Mouse (Mus musculus) small intestine, adult 10 weeks (tissue): ENCODE results near the gene AU022252. TPM values are rescaled to one million over a fixed set of nuclear protein-coding genes. Genes with fewer than 3 reads are reported as not detected.

Experiments
- polyA plus RNA-seq: library from polyadenylated mRNA; stranded (reverse); fragments of 350-450 nt; fragmentation: Illumina TruSeq; extraction: RNeasy Lipid Tissue Mini Kit (QIAGEN cat#74804); gene quantifications from one replicate; pipeline ENCODE4 v1.2.3, GENCODE M21; 2014; ENCODE audit warnings: low replicate concordance

AU022252 gene
- polyA plus RNA-seq, result 2.0 TPM

DNA sequence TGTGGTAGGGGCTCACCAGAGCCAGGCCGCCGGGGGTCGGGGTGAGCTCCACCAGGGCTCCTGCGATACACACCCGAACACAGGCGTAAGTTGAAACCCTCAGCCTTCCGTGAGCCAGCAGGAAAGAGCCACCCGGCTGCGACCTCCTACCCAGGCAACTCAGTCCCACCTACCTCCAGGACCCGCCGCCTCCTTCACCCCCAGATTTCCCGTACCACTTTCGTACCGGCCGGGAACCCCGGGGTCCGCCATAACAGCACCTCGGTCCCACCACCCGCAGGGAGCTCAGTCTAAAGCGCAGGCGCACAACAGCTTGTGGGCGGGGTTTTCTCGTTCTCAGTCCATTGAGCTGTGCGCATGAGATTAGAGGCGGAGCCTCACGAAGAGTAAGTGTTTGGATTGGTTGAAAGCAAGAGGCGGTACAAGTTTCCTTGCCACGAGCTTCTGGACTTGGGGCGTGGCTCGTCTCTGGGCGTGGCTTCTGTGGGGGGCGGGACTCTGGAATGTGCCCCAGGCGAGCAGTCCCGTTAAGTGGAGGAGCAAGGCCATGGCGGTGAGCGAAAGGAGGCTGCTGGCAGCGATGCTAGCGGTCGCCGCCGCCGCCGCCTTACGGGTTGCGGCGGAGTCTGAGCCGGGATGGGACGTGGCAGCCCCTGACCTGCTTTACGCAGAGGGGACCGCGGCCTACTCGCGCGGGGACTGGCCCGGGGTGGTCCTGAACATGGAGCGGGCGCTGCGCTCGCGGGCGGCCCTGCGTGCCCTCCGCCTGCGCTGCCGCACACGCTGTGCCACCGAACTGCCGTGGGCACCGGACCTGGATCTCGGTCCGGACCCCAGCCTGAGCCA is at the start of gene AU022252, which contains the start of gene P3h1:
Gene AU022252, minus strand, starts transcription at position 303 of the 846 bp plus-strand sequence.
Gene P3h1, plus strand, starts transcription at position 506 of the 846 bp plus-strand sequence.

DNA sequence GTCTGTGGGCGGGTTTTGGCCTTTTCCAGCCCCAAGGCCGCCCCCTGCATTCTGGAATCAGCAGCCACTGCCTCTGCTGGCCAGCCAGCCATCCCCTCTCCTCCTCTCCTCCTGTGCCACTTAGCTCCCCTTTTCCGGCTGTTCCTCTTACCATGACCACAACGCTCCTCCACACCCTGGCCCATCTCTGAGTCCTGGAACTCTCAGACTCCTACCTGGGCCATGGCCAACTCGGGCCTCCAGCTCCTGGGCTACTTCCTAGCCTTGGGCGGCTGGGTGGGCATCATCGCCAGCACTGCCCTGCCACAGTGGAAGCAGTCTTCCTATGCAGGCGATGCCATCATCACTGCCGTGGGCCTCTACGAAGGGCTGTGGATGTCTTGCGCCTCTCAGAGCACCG is 22.8 kb upstream of the AU022252 start, which contains the start of gene Cldn19:
Gene Cldn19, plus strand, starts transcription at position 64 of the 400 bp plus-strand sequence.

DNA sequence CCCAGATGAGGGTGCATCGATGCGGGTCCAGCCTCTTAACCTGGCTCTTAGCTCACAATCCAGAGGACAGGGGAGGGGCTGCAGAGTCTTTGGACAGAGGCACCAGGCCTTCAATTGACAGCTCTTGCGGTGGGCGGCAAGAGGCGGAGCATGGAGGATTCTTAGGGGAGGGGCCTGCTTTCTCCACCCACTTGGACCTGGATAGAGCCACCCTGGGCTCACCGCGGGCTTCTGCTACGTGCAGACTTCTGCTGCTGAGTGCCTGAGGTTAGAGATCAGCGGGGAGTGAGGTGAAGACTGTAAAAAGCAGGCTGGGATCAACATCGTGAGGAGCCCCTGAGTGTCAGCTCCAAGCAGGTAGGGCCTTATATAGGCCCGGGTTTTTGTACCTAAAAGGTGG is 14.3 kb downstream of the AU022252 start, which contains the start of gene Tmem269:
Gene Tmem269, minus strand, starts transcription at position 49 of the 400 bp plus-strand sequence.

DNA sequence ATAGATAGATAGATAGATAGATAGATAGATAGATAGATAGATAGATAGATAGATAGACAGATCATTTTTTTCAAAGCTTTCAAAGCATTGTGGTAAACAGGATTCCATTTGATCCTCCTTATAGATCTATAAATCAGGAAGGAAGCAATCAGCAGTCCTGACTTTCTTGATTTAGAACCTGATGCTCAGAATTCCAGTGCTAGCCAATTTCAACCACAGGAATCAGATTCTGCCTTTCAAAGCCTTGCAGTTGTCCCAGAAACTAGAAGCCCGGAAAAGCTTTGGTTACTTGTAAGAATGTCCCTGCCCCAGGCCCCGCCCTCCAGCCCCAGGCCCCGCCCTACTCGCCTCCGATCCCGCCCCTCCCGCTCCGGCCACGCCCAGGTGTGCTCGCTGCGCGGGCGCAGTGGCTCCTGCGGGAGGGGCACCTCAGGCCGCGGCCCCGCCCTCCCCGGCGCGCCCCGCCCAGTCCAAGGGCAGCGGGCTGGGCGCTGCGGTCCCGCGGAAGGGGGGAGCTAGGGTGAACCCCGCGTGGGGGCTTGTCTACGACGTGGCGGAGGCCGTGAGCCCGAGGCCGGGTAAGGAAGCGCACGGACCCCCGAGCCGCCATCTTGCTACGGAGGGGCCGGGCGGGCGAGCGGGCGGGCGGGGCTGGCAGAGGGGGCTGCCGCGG is 37.5 kb downstream of the AU022252 start, which contains the start of gene Svbp:
Gene Svbp, plus strand, starts transcription at position 398 of the 673 bp plus-strand sequence.

DNA sequence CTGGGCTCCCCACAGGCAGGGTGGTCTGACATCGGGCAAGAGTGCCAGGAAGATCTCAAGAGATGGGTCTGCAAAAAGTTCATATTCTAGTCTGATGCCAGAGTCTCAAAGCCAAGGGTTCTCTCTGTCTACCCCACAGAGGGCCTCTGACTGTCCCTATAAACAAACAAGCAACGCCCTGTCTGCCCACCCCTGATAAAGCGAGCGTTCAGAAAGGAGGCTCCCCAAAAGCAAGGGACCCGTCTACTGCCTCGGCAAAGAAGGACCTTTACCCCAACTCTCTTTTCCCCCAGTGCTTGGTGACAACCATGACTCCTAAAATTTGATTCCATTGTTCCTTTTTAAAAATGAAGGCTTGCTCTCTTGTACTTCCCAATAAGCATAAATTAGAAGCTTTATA is 42.6 kb downstream of the AU022252 start, which contains the start of gene Ermap:
Gene Ermap, minus strand, starts transcription at position 148 of the 400 bp plus-strand sequence.

DNA sequence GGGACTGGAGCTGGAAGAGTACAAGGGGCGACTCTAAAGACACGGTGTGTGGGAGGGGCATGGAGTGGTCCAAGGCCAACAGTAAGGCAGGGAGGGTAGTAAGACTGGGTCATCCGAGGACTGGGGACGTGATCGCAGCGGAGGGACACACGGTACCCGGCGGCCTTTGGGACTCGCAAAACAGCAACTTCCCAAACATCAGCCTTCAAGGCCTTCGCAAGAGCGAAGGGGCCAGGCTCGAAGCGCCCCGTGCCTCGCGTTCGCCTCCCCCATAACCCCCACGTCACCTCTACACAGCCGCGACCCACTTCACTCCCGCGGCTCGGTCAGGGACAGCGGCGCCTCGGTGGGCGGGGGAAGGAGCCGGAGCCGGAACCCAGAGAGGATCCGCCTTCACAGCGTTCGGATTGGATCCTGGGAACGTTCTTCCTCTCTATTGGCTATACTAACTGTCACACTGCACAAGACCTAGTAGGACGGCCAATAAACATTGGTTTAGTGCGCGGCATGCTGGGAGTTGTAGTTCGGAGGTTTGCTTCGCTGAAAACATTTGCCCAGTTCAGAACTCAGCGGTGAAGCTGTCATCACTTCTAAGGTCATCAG is 58.6 kb downstream of the AU022252 start, which contains the start of gene Zfp691:
Gene Zfp691, minus strand, starts transcription at position 345 of the 603 bp plus-strand sequence.

Other genes with a start within 250 kb of the AU022252 start
- 1.3 TPM for gene Slc2a1, start 124.0 kb downstream of the AU022252 start, polyA plus RNA-seq
- gene Zfp691, start 58.5 kb downstream of the AU022252 start, polyA plus RNA-seq, result not detected
- 0.74 TPM for gene Ermap, start 42.7 kb downstream of the AU022252 start, polyA plus RNA-seq
- gene Svbp, start 37.4 kb downstream of the AU022252 start, polyA plus RNA-seq, result 4.6 TPM
- 0.52 TPM for gene Tmem269, start 14.5 kb downstream of the AU022252 start, polyA plus RNA-seq
- 1.2 TPM for gene P3h1, start 203 bp upstream of the AU022252 start, polyA plus RNA-seq
- not detected for gene Cldn19, start 22.7 kb upstream of the AU022252 start, polyA plus RNA-seq
- 684 TPM for gene Ybx1, start 61.9 kb upstream of the AU022252 start, polyA plus RNA-seq
- 28.3 TPM for gene Ppih, start 87.8 kb upstream of the AU022252 start, polyA plus RNA-seq
- gene Ccdc30, start 182.8 kb upstream of the AU022252 start, polyA plus RNA-seq, result 0.45 TPM
- gene Ppcs, start 189.7 kb upstream of the AU022252 start, polyA plus RNA-seq, result 38.4 TPM
- not detected for gene Zmynd12, start 190.1 kb upstream of the AU022252 start, polyA plus RNA-seq